Mouse (Mus musculus) bone marrow macrophage, adult 2 months (primary cell): ENCODE data around the gene Acvr1b.

Experiments used
- CTCF ChIP-seq: IDR thresholded peaks from 2 replicates; pipeline ENCODE4 v1.5.1; 2012; ENCODE audit warnings: low read depth, mild to moderate bottlenecking, low read length, moderate library complexity
- POLR2A ChIP-seq: IDR thresholded peaks from 2 replicates; pipeline ENCODE4 v1.6.1; 2012; ENCODE audit warnings: mild to moderate bottlenecking, low read depth, low read length, borderline replicate concordance

DNA sequence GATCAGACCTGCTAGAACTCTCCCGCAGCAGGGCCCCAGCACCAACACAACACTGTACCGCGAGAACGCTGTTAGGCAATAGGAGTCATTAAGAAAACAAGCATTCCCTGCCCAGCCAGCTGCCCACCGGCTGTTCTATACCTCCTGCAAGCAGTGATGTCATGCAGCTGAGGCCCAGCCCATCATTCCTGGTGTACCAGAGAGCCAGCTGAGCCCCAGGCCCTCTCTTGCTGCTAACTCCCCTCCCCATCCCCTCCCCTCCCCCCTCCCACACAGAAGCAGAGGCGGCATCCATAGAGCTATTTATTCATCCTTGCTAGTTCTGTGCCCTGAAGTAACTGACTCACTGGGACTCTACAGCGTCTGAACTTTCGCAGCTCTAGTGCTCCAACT lies 47.0 kb downstream of the Acvr1b start:
- no peak for TF ChIP-seq POLR2A
- TF ChIP-seq CTCF = no peak
